Mouse (Mus musculus) cerebellum, postnatal 36 days (tissue): Measurements from ENCODE around the gene Acsm5.

Experiments
- DNase-seq, 2 experiments: peaks; one replicate each; pipeline ENCODE4 v3.0.0; 2021 to 2022; ENCODE audit warnings: mixed read lengths in 2 of 2

The Acsm5 gene

DNA sequence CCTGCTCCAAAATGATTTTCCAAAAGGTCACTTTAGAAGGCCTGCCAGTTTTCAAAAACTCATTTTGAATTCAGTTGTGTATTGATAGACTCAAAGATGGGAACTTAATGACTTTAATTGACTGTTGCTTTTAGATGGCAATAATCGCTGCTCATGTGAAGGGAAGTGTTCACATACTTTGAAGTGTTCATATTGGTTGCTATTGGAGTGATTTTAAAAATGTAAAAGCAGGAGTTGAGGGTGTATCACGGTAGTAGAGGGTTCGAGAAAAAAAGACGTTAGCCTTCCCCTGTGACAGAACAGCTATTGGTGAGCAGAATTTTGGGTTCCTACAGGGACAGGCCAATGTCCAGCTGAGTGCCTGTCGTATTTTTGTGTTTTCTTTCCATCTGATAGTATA, at the start of gene Acsm5:
TSS of gene Acsm5 (plus strand) at position 301 of the 400 bp plus-strand sequence.
- no peak for DNase-seq

DNA sequence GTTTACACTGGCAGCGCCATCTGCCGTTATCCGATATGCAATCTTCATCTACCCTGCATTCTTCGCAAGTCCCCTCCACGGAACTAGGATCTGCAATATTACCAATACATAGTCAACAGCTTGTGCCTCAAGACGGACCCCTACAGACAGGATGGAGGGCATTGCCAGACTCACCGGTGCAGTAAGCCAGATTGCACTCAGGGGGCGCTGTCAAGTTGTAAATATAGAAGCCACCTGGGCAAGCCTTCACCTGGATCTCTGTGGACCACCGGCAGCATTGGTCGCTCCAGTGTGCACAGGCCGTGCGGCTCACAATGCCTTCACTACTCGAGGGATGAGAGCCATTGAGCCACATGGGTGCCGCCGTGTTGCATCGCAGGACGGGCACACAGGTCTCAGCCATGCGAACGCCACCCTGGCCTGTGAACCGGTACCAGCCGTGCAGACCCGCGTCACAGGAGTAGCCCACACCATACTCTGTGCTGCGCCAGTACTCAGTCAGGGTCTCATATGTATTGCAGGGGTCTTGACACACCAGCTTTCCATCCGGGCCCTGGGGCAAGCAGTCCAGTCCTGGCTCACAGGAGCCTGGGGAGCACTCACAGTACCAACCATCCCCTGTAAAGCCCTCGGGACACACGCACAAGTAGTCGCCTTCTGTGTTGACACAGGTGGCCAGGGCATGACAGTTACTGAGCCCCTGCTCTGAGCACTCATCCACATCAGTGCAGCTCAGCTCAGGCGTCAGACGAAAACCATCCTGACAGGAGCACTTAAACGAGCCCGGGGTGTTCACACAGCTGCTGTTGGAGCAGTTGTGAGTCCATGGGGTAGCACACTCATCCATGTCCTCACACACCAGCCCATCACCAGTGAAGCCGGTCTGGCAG, 42.5 kb upstream of the Acsm5 start:
- no peak for DNase-seq

DNA sequence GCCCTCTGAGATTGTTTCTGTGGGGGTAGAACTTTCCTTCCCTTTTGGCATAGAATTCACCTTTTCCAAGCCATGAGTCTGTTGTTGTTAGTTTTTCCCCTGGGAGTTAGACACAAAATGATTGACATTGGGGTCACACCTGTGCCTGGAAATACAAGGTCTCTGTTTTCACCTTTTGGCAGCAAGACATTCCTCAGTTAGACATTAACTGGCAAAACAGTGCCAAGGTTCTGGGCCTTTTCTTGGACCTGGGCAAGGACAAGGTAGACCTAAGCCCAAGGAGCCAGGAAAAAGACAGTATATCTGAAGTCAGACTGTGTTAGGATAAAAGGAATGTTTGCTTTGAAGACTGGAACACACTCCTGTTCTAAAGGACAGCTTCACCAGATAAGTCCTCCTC, 40.0 kb upstream of the Acsm5 start, which contains the start of gene Umod:
TSS of gene Umod (minus strand) at position 27 of the 400 bp plus-strand sequence.
- no peak for DNase-seq

DNA sequence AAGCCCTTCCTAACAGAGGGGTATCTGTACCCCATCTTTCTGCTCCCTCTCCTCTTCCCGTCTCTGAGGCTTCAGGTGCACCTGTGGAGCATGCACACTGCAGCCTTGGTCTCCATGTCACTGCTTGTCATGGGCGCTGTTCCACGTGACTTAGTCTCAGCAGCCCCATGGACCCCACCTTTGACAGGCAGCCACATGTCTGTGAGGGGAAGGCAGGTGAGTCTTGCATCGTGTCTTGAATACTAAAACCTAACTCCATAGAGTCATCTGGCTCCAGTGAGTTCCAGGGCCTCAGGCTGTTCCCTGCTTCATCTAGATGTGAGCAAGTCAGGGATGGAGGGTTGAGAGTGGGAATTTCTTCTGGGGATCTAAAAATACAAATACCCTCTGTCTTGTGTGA, 35.1 kb upstream of the Acsm5 start:
- DNase-seq, result no peak

DNA sequence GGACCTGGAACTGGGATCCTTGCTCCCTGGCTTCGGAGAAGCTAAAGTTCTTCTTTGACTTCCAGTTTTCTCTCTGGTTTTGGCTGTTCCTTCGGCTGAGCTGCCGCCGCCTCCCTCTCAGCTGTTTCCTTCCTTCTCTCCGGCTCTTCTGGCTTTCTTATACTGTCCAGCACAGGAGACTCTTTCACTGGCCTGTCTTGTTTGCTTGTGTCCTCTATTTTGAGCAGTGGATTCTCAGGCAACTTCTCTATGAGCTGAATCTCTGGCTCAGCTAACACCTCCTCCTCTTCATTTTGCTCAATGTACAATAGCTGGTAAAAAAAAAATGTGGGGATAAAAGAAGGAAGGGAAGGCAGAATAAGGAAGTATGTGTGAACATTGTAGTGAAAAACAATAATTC, 32.6 kb upstream of the Acsm5 start:
- DNase-seq, result no peak

DNA sequence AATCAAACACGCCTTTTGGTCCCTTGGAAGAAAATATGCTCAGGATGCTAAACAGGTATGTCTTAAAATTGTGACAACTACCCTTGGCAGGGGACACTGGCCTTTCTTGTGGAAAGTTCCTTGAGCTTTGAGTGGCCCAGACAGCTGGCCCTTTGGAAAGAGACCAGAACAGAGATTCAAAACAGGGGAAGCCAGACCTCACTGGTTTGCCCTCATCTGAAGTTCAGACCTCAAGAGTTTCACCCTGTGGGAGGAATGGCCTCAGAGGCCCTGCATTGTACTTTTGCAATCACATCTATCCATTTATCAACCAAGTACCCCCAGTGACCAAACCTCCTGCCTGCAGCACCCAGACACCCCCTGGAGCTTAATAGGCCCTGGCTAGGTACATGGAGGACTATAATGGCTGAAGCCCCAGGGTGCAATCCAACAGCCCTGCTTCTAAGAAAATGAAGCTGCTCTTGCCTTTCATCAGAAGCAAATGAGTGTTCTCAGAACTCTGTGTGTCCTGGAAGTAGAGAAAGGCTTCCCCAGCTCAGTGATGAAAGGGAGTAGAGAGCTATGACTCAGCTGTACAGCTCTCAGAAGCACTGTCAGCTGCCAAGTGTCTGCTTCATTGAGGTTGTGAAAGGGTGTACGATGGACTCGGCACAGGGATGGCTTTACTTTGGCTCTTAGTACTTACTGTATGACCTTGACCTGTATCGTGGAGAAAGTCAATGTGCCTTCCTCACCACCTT, 29.1 kb upstream of the Acsm5 start:
- no peak for DNase-seq

DNA sequence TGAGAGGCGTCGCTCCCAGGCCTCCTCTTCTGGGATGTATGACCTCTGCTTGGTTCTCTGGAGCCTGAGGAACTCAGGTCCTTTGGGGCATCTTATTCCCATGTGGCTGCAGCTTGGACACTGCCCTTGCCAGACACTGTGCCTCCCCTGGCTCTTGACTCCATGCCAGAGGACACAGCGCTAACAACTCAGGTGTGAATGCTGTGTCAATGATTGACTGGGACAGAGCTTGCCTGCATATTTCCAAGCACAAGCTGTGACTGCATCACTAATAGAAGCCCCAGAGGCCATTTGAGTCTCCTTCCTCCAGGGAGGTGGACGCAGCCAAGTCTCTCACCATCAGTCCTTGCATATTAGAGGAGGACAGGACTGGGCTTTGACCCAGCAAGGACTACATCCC, 8.1 kb upstream of the Acsm5 start:
- no peak for DNase-seq

DNA sequence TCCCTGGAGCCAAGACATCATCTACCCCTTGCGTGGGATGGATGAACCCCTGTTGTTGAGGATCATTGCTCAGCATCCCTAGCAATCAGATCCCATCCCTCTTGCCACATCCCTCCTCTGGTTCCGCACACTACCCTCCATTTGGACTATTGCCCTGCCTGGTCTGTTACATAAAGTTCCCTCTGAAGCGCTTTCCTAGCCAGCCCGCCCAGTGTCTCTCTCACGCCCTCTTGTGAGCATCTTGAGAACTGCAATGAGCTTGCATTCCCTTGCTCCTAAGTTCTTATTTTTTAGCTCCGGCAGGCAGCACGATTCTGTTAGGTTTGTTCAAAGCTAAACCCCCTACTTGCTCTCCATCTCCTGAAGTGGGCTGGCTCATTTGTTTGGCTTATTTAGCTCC, 6.2 kb upstream of the Acsm5 start:
- peak; percentile 48 to 59 for DNase-seq

DNA sequence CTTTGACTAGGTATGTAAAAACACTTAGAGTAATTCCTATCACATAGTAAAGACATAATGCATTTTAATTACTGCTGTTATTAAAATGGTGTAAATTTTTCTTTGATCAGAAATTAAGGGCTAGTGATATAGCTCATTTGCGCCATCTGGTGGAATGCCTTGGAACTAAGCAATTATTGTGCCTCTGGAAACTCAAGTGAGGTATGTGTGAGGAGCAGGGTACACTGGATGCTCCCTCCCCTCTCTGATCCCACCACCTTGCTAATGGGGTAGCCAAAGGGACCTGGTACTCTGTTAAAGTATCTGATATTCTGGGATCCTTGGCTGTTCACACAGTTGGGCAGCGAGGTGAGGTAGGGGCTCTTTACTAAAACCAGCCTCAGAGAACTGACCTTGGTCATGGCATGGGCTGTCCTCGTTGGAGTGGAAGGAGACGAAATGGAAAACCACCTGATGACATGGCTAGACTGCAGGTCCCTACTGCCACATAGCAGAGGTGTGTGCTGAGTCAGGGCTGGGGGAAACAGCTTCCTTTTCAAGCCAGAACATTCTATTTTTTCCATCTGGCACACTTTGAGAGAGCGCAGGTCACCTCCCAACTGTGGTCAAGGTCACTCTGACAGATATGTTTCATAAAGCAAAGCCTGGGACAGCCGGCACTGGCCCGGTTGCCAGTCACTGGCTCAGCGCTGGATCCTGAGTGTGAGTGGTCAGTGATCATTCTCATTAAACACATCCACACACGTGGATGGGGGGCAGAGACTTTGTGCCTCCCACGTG, 3.6 kb upstream of the Acsm5 start:
- DNase-seq, result peak; percentile 48 to 69

DNA sequence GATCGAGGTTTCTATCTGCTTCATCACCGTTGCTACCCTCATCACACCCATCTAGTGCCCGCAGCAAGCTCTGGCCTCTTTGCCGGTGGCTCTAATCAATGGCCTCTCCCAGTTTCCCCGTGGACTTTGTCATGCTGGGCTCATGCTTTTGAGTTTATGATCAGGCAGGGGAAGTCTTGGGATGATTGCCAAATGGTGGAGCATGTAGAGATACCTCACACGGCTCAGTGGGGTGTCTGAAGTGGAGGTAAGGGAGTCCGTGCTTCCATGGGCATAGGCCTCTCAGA, 3.0 kb upstream of the Acsm5 start:
- no peak for DNase-seq

DNA sequence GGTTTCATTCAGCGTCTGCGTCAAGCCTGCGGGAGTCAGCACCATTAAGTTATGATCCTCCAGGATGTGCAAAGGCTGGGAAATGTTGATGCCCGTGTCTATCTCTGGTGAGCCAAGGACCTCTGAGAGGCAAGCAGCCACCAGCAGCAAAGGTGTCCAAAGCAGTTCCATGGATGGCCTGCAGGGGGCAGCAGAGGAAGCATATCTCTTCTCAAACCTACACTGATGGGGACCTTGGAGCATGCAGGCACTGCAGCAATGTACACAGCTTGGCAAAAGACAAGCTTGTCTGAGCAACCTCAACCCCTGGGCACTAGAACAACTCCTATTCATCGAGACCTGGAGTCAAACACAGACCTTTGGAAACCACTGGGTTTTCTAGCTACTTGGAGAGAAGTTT, 391 bp downstream of the Acsm5 start:
- peak; percentile 69 to 72 for DNase-seq

DNA sequence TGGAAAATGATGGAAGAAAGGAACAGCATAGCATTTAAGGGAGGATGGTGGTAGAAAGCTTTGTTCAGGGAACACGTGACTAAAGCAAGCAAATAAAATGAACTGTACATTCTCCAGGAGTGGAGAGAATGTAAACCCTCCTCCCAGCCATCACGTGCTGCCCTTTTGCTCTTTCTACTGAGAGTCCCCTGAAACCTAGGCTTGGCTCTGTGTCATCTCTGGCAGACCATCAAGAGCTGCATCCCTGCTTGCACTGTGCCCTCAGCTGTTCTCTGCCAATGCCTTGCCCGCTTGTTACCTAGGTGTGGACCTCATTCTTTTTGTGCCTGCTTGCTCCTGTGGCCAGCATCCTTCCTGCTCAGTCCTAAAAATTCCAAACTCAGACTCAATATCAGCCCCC, 2.6 kb downstream of the Acsm5 start:
- no peak for DNase-seq

DNA sequence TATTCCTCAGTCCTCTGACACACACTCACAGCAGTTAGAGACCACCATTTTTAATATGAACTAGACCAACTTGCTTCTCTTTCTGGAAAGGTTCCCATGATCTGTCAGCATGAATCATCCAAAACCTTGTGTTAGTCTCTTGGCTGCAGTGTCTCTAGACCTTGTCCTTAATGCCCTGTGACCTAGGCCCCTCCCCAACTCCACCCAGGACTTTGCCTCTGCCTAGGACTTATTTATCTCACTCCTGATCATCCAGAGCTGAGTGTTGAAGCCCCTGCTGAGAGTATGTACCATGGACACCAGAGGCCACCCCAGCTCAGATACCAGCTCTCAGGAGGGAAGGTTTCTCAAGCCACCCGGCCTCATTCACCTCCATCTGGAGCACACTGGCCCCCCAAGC, 3.1 kb downstream of the Acsm5 start:
- no peak for DNase-seq

DNA sequence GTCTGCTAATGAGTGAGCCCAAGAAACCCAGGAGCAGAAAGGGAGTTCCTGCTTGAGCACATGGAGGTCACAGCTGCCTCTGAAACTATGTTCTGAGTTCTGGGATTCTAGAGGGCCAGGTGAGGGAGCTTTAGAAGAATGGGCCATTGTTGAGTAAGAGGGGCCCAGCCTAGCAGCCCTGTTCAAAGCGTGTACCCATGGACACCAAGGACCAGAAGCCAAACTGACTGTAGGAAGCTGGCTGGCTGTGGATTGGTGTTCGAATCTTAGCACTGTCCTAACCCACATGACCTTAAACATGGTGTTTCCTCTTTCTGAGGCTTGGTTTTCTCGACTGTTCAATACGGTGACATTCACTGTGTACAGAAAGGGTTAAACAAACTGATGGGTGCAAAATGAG, 4.1 kb downstream of the Acsm5 start, which contains the start of gene Pdilt:
TSS of gene Pdilt (minus strand) at position 101 of the 400 bp plus-strand sequence.
- DNase-seq, result no peak

DNA sequence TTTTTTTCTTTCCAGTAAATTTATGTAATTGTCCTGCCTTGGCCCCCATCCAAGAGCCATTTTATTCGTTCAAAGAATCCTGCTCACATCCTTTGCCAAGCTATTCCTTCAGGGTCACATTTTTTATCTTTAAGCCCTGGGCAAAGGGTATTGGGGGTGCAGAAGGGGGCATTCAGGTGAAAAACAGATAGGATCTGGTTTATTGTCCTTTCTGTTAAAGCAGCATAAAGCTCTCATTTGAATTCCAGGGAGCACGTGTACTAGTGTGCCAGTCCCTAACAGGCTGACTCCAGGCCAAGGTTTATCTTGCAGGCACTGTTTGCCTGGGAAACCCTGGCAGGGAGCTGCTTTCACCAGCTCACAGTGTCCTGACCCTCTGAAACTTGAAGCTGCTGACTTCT, 6.6 kb downstream of the Acsm5 start:
- DNase-seq, result no peak

DNA sequence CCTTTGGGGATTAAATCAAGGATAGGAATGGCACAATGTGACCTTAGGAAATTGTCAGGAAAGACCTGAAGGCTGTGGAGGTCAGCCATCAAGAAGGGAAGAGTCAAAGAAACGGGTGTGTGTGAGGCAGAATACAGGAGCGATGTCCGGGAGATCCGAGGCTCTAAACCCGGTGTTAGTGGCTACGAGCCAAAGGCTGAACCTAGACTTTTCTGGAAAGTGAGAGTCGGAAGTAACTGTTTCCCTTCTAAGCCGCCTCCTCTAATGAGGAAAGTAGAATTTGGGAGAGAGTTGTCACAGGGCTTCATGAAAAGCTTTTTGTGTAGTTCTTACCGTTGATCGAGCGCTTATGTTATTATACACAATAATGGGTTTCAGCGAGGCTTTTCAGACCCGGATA, 7.2 kb downstream of the Acsm5 start:
- no peak for DNase-seq

DNA sequence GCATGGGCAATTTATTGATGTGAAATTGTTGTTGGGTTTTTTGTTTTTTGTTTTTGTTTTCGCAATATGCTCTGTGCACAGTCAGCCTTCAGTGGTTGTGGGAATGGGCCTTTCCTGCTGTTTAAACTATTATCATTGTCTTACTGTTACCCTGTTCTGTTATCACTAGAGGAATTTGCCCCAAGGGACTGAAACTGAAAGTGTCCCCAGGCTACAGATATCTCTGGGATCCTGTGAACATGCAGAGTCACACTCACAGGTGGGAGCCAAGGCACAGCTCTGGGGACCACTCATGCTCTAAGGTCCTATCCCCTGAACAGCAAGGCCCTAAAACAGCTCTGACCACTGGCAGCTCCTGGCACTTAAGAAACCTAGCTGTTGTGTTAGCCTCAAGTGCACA, 7.9 kb downstream of the Acsm5 start:
- DNase-seq, result no peak

DNA sequence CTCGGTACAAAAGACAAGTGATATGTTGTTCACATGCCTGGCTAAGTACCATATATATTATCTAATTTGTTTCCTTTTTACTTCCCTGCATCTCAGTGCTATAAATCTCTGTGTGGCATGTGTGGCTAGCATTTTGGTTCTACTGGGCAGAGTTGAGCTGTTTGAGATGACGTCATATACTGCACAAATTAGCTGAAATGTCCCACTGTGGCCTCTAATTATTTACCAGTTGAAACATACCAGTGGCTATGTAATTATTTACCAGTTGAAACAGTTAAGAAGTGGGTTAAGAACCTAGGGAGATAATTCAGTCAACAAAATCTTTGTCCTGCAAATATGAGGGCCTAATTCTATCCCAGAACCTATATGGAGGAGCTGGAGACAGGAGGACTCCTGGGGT, 8.3 kb downstream of the Acsm5 start:
- no peak for DNase-seq

DNA sequence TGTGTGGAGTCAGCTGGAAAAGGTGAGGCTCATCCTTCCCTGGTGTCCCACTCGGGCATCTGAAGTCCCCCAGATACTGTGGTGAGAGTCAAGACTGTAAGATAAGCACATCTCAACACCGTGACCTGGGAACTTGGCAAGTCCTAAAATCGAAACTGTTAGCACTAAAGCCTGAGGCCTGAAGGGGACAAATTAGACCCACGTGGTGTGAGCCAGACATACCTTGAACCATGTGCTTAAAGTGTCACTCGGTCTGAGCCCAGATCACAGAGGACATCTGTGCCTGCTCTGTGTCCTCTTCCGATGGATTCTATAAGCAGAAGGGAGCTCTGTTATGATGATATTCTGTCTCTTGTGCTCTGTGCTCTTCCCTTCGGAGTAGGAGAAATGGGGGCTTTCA, 9.4 kb downstream of the Acsm5 start:
- DNase-seq, result no peak

DNA sequence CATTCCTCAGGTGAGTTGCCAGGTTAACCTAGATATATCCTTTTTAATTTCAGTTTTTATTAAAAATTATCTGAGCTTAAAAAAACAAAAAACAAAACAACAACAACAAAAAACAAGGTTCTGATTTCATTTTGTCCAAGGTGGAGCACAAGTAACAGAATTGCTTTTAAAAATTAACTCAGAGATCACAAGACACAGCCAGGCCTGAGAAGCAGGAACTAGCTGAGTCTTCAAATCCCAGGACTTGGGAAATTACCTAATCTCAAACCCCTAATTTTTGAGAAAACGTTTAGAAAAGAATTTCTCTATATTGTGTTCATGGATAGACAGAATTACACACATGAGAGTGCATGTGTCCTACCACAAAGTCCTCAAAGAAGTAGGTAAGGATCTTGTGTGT, 13.7 kb downstream of the Acsm5 start:
- DNase-seq, result no peak

DNA sequence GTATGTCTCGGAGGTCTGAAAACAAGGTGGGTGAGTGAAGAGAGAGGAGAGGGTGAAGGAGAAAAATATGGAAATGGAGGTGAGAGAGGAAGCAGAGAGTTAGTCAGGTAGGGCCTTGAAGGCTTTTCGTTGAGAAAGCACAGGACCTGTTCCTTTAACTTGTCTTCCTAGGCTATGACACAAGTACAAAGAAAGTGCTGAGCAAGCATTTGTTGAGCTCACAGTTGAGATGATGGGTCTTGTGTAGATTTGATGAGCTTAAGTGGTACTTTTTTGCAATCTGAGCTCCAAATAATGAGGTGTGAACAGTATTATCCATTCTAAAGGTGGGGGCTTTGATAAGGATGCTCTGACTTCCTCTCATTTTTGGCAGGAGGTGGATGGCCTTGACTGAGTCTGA, 15.1 kb downstream of the Acsm5 start:
- DNase-seq, result no peak

DNA sequence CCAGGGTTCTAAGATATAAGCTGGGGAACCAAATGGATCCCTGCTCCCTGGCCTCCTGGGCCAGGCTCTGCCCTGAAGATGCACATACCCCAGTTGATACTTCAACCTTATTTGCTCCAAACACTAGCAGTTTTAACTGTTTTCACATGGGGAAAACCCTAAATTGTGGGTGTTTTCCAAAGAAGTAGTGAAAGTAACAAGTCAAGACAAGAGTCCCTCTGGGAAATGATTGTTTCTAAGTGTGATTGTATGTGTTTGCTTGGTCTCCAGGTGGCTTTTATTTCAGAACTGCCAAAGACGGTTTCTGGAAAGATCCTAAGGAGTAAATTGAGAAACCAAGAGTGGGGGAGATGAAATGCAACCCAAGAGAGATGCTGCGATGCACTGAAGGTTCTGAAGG, 23.2 kb downstream of the Acsm5 start:
- no peak for DNase-seq

DNA sequence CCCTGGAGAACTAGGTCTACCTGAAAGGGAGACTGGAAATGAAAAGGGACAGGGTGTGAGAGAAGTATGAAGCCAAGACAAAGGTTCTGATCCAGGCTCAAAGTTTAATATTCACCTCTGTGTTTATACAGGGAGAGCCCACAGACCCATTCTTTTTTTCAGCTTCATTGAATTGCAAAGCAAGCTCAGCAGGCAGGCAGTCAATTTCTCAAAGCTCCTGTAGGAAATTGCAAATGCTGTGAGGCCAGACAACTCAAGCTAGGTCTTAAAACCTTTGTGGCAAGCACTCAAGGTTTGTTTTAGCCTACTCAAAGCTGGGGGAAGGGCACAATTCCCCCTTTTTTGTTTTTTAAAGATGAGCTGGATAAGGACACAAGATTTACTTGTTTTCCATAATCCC, 26.3 kb downstream of the Acsm5 start:
- no peak for DNase-seq
